Mouse (Mus musculus) kidney, embryonic 14.5 days (tissue): Measurements from ENCODE around the gene Chek2. TPM values are rescaled to one million over a fixed set of nuclear protein-coding genes. Genes with fewer than 3 reads are reported as not detected.

ENCODE experiments used
- ATAC-seq: fragments of 200-750 bp; cut with Nextera tagmentation; 2 replicates; pipeline ENCODE4 v1.8.0; 2017; ENCODE audit warnings: moderate number of reproducible peaks, mild to moderate bottlenecking, moderate TSS enrichment, moderate library complexity; ENCODE audit not compliant: low FRiP score, low TSS enrichment
- H3K27ac ChIP-seq: fragments of 300-500 bp; sonication (generic); 2 replicates; pipeline ENCODE4 v1.5.1; 2014; ENCODE audit warnings: low read depth, mild to moderate bottlenecking, low read length, moderate library complexity, mixed read lengths
- H3K27me3 ChIP-seq: fragments of 300-500 bp; sonication (generic); 2 replicates; pipeline ENCODE4 v1.6.1; 2014; ENCODE audit warnings: mild to moderate bottlenecking, low read length; ENCODE audit not compliant: control insufficient read depth, insufficient read depth
- H3K36me3 ChIP-seq: fragments of 300-500 bp; sonication (generic); 2 replicates; pipeline ENCODE4 v1.6.1; 2014; ENCODE audit warnings: low read length, mixed read lengths; ENCODE audit not compliant: control insufficient read depth, insufficient read depth
- H3K4me1 ChIP-seq: fragments of 300-500 bp; sonication (generic); 2 replicates; pipeline ENCODE4 v1.6.1; 2014; ENCODE audit warnings: low read length, mixed read lengths; ENCODE audit not compliant: control insufficient read depth, insufficient read depth
- H3K4me2 ChIP-seq: fragments of 300-500 bp; sonication (generic); replicated peaks from 2 replicates; pipeline ENCODE4 v1.6.1; 2014; ENCODE audit warnings: low read depth, mild to moderate bottlenecking, low read length
- H3K4me3 ChIP-seq: fragments of 300-500 bp; sonication (generic); 2 replicates; pipeline ENCODE4 v1.5.1; 2014; ENCODE audit warnings: mild to moderate bottlenecking, low read length
- H3K9ac ChIP-seq: fragments of 300-500 bp; sonication (generic); 2 replicates; pipeline ENCODE4 v1.6.1; 2014; ENCODE audit warnings: low read depth, mild to moderate bottlenecking, low read length, moderate library complexity
- H3K9me3 ChIP-seq: fragments of 300-500 bp; sonication (generic); 2 replicates; pipeline ENCODE4 v1.6.1; 2016; ENCODE audit warnings: low read length; ENCODE audit not compliant: control insufficient read depth
- WGBS: fragments of 180-500 bp; shearing (Covaris S2); extraction: QIAGEN DNeasy Blood & Tissue Kit; methylation state at CpG from one replicate; pipeline ENCODE4 v1.1.7; 2014; 5-methylcytosine and 5-hydroxymethylcytosine counted together
- polyA plus RNA-seq: library from polyadenylated mRNA; unstranded; fragments of >200 nt; fragmentation: Nextera tagmentation; extraction: Ambion mirVana; gene quantifications from 2 replicates; pipeline ENCODE4 v1.2.1, GENCODE M21; 2014

The Chek2 gene
- 36.2 and 37.5 TPM in 2 replicates for polyA plus RNA-seq

GRCm38 (mm10) chr5:110839678-110840365 lies at the start of gene Chek2, which contains the start of gene Hscb:
Gene Chek2 (plus strand): TSS chr5:110839979.
Gene Hscb (minus strand): TSS chr5:110839777.
- peak within 1 kb of the TSS; percentile 72 for H3K4me2 ChIP-seq
- 1% methylated on average over 37 of the region's 41 CpGs for WGBS
- H3K4me3 ChIP-seq, result peak within 1 kb of the TSS; percentile 78
- peaks cover 6% of the 10 kb centered on the region; the same call in 1 of the 2 replicates for H3K4me1 ChIP-seq
- H3K9me3 ChIP-seq, result no peaks in the 10 kb centered on the region
- ATAC-seq, result peak; percentile 98
- H3K36me3 ChIP-seq, result peaks cover 20% of the 10 kb centered on the region; the same call in 1 of the 2 replicates
- no peaks in the 10 kb centered on the region for H3K27me3 ChIP-seq
- peak within 1 kb of the TSS; percentile 80 for H3K9ac ChIP-seq
- peak within 1 kb of the TSS; percentile 85 for H3K27ac ChIP-seq

GRCm38 (mm10) chr5:110794363-110794762 lies 45.4 kb upstream of the Chek2 start:
- Histone ChIP-seq H3K9ac (no peak overlapping the region), H3K4me2 (no peak overlapping the region), H3K4me3 (no peak overlapping the region), H3K36me3 (peaks cover 96% of the 10 kb centered on the region), H3K27me3 (no peaks in the 10 kb centered on the region), H3K9me3 (no peaks in the 10 kb centered on the region), H3K4me1 (no peaks in the 10 kb centered on the region), H3K27ac (no peak overlapping the region)
- ATAC-seq, result no peak
- WGBS, result 96% methylated on average over 7 of the region's 7 CpGs

GRCm38 (mm10) chr5:110797696-110798095 lies 42.1 kb upstream of the Chek2 start:
- H3K9ac ChIP-seq, result no peak overlapping the region
- 67% methylated on average over 4 of the region's 4 CpGs for WGBS

GRCm38 (mm10) chr5:110801036-110801624 lies 38.6 kb upstream of the Chek2 start:
- Histone ChIP-seq H3K27ac (no peak overlapping the region), H3K9me3 (no peaks in the 10 kb centered on the region), H3K36me3 (peaks cover 65% of the 10 kb centered on the region), H3K4me1 (no peaks in the 10 kb centered on the region), H3K27me3 (no peaks in the 10 kb centered on the region), H3K4me2 (no peak overlapping the region), H3K4me3 (no peak overlapping the region), H3K9ac (no peak overlapping the region)
- WGBS, result 82% methylated on average over 3 of the region's 3 CpGs
- no peak for ATAC-seq

More at GRCm38 (mm10) chr5:110797696-110798095, 42.1 kb upstream of the Chek2 start:
- no peaks in the 10 kb centered on the region for H3K4me1 ChIP-seq
- no peak overlapping the region for H3K27ac ChIP-seq
- no peak overlapping the region for H3K4me2 ChIP-seq
- H3K36me3 ChIP-seq, result peaks cover 87% of the 10 kb centered on the region
- H3K9me3 ChIP-seq, result no peaks in the 10 kb centered on the region
- no peaks in the 10 kb centered on the region for H3K27me3 ChIP-seq
- no peak overlapping the region for H3K4me3 ChIP-seq
- no peak for ATAC-seq

- WGBS, result 81% methylated on average over 4 of the region's 4 CpGs
- Histone ChIP-seq H3K4me1 (no peaks in the 10 kb centered on the region; the same call in 1 of the 2 replicates), H3K27me3 (no peaks in the 10 kb centered on the region), H3K9ac (no peak overlapping the region), H3K27ac (no peak overlapping the region), H3K4me3 (no peak overlapping the region), H3K4me2 (no peak overlapping the region), H3K9me3 (no peaks in the 10 kb centered on the region), H3K36me3 (peaks cover 59% of the 10 kb centered on the region)
- no peak for ATAC-seq
These were observed 37.6 kb upstream of the Chek2 start for GRCm38 (mm10) chr5:110802186-110802585.

GRCm38 (mm10) chr5:110802809-110803208 lies 37.0 kb upstream of the Chek2 start:
- no peak overlapping the region for H3K27ac ChIP-seq
- H3K4me1 ChIP-seq, result peaks cover 4% of the 10 kb centered on the region
- H3K9me3 ChIP-seq, result no peaks in the 10 kb centered on the region
- H3K4me2 ChIP-seq, result no peak overlapping the region
- H3K27me3 ChIP-seq, result no peaks in the 10 kb centered on the region
- H3K4me3 ChIP-seq, result no peak overlapping the region
- peaks cover 52% of the 10 kb centered on the region for H3K36me3 ChIP-seq
- H3K9ac ChIP-seq, result no peak overlapping the region
- no peak for ATAC-seq

- Histone ChIP-seq H3K9ac (no peak overlapping the region), H3K27ac (no peak overlapping the region), H3K27me3 (no peaks in the 10 kb centered on the region), H3K4me3 (no peak overlapping the region), H3K4me2 (no peak overlapping the region), H3K36me3 (peaks cover 39% of the 10 kb centered on the region), H3K9me3 (no peaks in the 10 kb centered on the region), H3K4me1 (peaks cover 15% of the 10 kb centered on the region)
- no peak for ATAC-seq
- 86% methylated on average over 7 of the region's 7 CpGs for WGBS
These were observed 35.6 kb upstream of the Chek2 start for GRCm38 (mm10) chr5:110804012-110804743.

GRCm38 (mm10) chr5:110806154-110806553 lies 33.6 kb upstream of the Chek2 start:
- ATAC-seq, result no peak
- Histone ChIP-seq H3K27me3 (no peaks in the 10 kb centered on the region), H3K9ac (no peak overlapping the region), H3K4me3 (no peak overlapping the region), H3K4me2 (no peak overlapping the region), H3K36me3 (peaks cover 25% of the 10 kb centered on the region), H3K27ac (no peak overlapping the region), H3K9me3 (no peaks in the 10 kb centered on the region), H3K4me1 (peaks cover 15% of the 10 kb centered on the region)
- WGBS, result 70% methylated on average over 4 of the region's 4 CpGs

GRCm38 (mm10) chr5:110806676-110807075 lies 33.1 kb upstream of the Chek2 start:
- H3K9ac ChIP-seq, result no peak overlapping the region
- H3K4me2 ChIP-seq, result no peak overlapping the region
- H3K4me1 ChIP-seq, result peaks cover 15% of the 10 kb centered on the region
- ATAC-seq, result no peak
- H3K9me3 ChIP-seq, result no peaks in the 10 kb centered on the region
- 83% methylated on average over 1 of the region's 1 CpGs for WGBS
- no peak overlapping the region for H3K4me3 ChIP-seq
- H3K27me3 ChIP-seq, result no peaks in the 10 kb centered on the region
- peaks cover 22% of the 10 kb centered on the region for H3K36me3 ChIP-seq
- H3K27ac ChIP-seq, result no peak overlapping the region
